ENCODE assay signal across 14 mouse cellular contexts in the genomic region with DNA sequence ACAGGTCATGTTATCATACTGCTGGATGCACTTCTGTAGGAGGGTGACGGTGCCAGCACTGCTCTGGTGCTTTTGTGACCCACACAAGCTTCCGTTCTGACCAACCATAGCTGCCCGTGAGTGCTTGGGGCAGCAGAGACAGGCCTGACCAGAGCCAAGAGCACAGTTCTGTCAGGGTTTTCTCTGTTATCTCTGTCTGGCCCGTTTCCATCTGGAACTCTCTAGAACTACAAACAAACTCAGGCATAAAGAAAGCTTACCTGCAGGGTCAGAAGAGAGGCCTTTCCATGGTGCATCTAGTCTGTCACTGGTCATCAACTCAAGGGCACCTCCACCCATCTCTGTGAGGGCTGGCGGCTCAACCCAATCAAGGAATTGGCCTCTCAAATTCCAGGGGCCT.
"Had no signal": no experiment of that assay in that cellular context is flagged by ENCODE, and none has a peak within 500 bp of the region (broad histone marks: within the 10 kb centered on the region; RNA-seq: fewer than 3 reads in every experiment).

No protein-coding gene starts in this region.

- H3K27ac ChIP-seq: kidney, embryonic 15.5 days; limb, embryonic 13.5 days; midbrain, embryonic 10.5 days; neural tube, embryonic 15.5 days had no signal

- H3K4me3 ChIP-seq: kidney, embryonic 15.5 days; limb, embryonic 13.5 days; lung, embryonic 15.5 days; midbrain, embryonic 10.5 days; myocyte; neural tube, embryonic 15.5 days had no signal

- H3K27me3 ChIP-seq: kidney, embryonic 15.5 days; limb, embryonic 13.5 days; lung, embryonic 15.5 days; neural tube, embryonic 15.5 days had no signal

- H3K9me3 ChIP-seq: kidney, embryonic 15.5 days; limb, embryonic 13.5 days; lung, embryonic 15.5 days; midbrain, embryonic 10.5 days; neural tube, embryonic 15.5 days had no signal

- DNase-seq: kidney, adult 2 months; kidney, postnatal 14 days; left cerebral cortex, postnatal 4 days; lung, postnatal 14 days; midbrain, embryonic 14.5 days; right cerebral cortex, adult 18-20 months; right cerebral cortex, postnatal 25 days; thymus, postnatal 36 days had no signal

- H3K36me3 ChIP-seq: kidney, embryonic 15.5 days; lung, embryonic 15.5 days; midbrain, embryonic 10.5 days; neural tube, embryonic 15.5 days had no signal
